9 mouse cellular contexts compared by ENCODE assay signal in genomic region chr5:113164448-113164847, GRCm38 (mm10). TPM values are rescaled to one million over a fixed set of nuclear protein-coding genes. Genes with fewer than 3 reads are reported as not detected.
DNase-seq lines count a peak whose midpoint lies in the region; ATAC-seq and TF ChIP-seq lines count a peak whose summit lies in the region.
"Had no signal": no experiment of that assay in that cellular context is flagged by ENCODE, and none has a peak within 500 bp of the region (broad histone marks: within the 10 kb centered on the region; RNA-seq: fewer than 3 reads in every experiment).

No protein-coding gene starts in this region.

- DNase-seq in hindbrain, embryonic 11.5 days (ENCODE audit: low spot score), result peak; percentile 56
- DNase-seq in adrenal gland, adult 2 months, result peak; percentile 90
- no peak for DNase-seq in cerebellum, postnatal 10 days
- DNase-seq in gastrocnemius, postnatal 36 days, result no peak
- no peak for DNase-seq in thymus, adult 2 months

- no peaks in the 10 kb centered on the region for H3K36me3 ChIP-seq in hindbrain, embryonic 11.5 days (ENCODE audit: control insufficient read depth, insufficient read depth, low read length)
- H3K36me3 ChIP-seq in hindbrain, embryonic 13.5 days, result no peaks in the 10 kb centered on the region
- H3K36me3 ChIP-seq in embryonic facial prominence, embryonic 13.5 days, result no peaks in the 10 kb centered on the region
- no peaks in the 10 kb centered on the region for H3K36me3 ChIP-seq in liver, embryonic 16.5 days (ENCODE audit: control insufficient read depth, insufficient read depth)
- H3K36me3 ChIP-seq in thymus, adult 2 months (ENCODE audit: control insufficient read depth, insufficient read depth, low read length), result no peaks in the 10 kb centered on the region
- H3K36me3 ChIP-seq: neural tube, embryonic 13.5 days had no signal

- H3K27me3 ChIP-seq in hindbrain, embryonic 11.5 days (ENCODE audit: control insufficient read depth, insufficient read depth, low read length), result no peaks in the 10 kb centered on the region
- no peaks in the 10 kb centered on the region for H3K27me3 ChIP-seq in hindbrain, embryonic 13.5 days
- H3K27me3 ChIP-seq in embryonic facial prominence, embryonic 13.5 days, result no peaks in the 10 kb centered on the region
- H3K27me3 ChIP-seq in liver, embryonic 16.5 days (ENCODE audit: control insufficient read depth, insufficient read depth, low read depth, low read length), result no peaks in the 10 kb centered on the region
- no peaks in the 10 kb centered on the region; the same call in 1 of the 2 replicates for H3K27me3 ChIP-seq in thymus, adult 2 months (ENCODE audit: control insufficient read depth, insufficient read depth, low read length)
- H3K27me3 ChIP-seq: neural tube, embryonic 13.5 days had no signal

- TF ChIP-seq CTCF in thymus, adult 2 months (IDR thresholded peaks at IDR 0.05; ENCODE audit: borderline replicate concordance, control insufficient read depth, extremely low read depth, insufficient read depth, low read length, poor library complexity), result no peak

- peak; percentile 64 for ATAC-seq in hindbrain, embryonic 11.5 days (ENCODE audit: low FRiP score)
- no peak for ATAC-seq in hindbrain, embryonic 13.5 days (ENCODE audit: low FRiP score)
- ATAC-seq in embryonic facial prominence, embryonic 13.5 days (ENCODE audit: insufficient number of reproducible peaks, insufficient read depth, low FRiP score, low TSS enrichment, low read depth), result no peak
- peak; percentile 32 for ATAC-seq in liver, embryonic 16.5 days (ENCODE audit: low read depth)

- peaks cover 5% of the 10 kb centered on the region for H3K4me1 ChIP-seq in hindbrain, embryonic 11.5 days (replicated peaks; ENCODE audit: control insufficient read depth, insufficient read depth, low read length)
- H3K4me1 ChIP-seq in hindbrain, embryonic 13.5 days (replicated peaks), result peaks cover 45% of the 10 kb centered on the region
- peaks cover 56% of the 10 kb centered on the region for H3K4me1 ChIP-seq in embryonic facial prominence, embryonic 13.5 days
- H3K4me1 ChIP-seq in liver, embryonic 16.5 days (ENCODE audit: control insufficient read depth, low read depth, low read length), result peaks cover 31% of the 10 kb centered on the region
- H3K4me1 ChIP-seq in thymus, adult 2 months (replicated peaks; ENCODE audit: control insufficient read depth, insufficient read depth, low read length), result peaks cover 13% of the 10 kb centered on the region

- no peak overlapping the region for H3K4me3 ChIP-seq in hindbrain, embryonic 11.5 days (ENCODE audit: low read depth, low read length)
- no peak overlapping the region for H3K4me3 ChIP-seq in hindbrain, embryonic 13.5 days
- H3K4me3 ChIP-seq in embryonic facial prominence, embryonic 13.5 days, result no peak overlapping the region
- H3K4me3 ChIP-seq in liver, embryonic 16.5 days (ENCODE audit: low read depth, low read length), result no peak overlapping the region
- H3K4me3 ChIP-seq in thymus, adult 2 months (ENCODE audit: control insufficient read depth, insufficient read depth, low read length), result no peak overlapping the region
- H3K4me3 ChIP-seq: neural tube, embryonic 13.5 days had no signal

- no peak overlapping the region for H3K27ac ChIP-seq in hindbrain, embryonic 11.5 days (ENCODE audit: low read depth, low read length)
- no peak overlapping the region for H3K27ac ChIP-seq in hindbrain, embryonic 13.5 days
- H3K27ac ChIP-seq in embryonic facial prominence, embryonic 13.5 days, result 0 out of 2 replicates have a peak overlapping the region, but pooled peaks have one; percentile 36
- H3K27ac ChIP-seq in liver, embryonic 16.5 days (ENCODE audit: low read length), result no peak overlapping the region
- no peak overlapping the region for H3K27ac ChIP-seq in thymus, adult 2 months (ENCODE audit: control insufficient read depth, insufficient read depth, low read length)

- no peak overlapping the region; the same call in 1 of the 2 replicates for H3K4me2 ChIP-seq in hindbrain, embryonic 11.5 days (replicated peaks; ENCODE audit: low read depth, low read length)
- H3K4me2 ChIP-seq in hindbrain, embryonic 13.5 days, result no peak overlapping the region
- 0 out of 2 replicates have a peak overlapping the region, but pooled peaks have one; percentile 5 for H3K4me2 ChIP-seq in embryonic facial prominence, embryonic 13.5 days
- H3K4me2 ChIP-seq in liver, embryonic 16.5 days (ENCODE audit: low read depth, low read length), result peak overlapping the region; percentile 41; the same call in 1 of the 2 replicates
- H3K4me2 ChIP-seq: neural tube, embryonic 13.5 days had no signal

- no peak for TF ChIP-seq POLR2A in thymus, adult 2 months (IDR thresholded peaks at IDR 0.05; ENCODE audit: control insufficient read depth, extremely low read depth, insufficient read depth, low read length, poor library complexity)

- intact Hi-C loops in gastrocnemius, postnatal 36 days (cut with DNase I), result no loop called here

- H3K9me3 ChIP-seq in hindbrain, embryonic 11.5 days (ENCODE audit: control insufficient read depth, low read length), result no peaks in the 10 kb centered on the region
- H3K9me3 ChIP-seq in hindbrain, embryonic 13.5 days, result no peaks in the 10 kb centered on the region
- H3K9me3 ChIP-seq in embryonic facial prominence, embryonic 13.5 days, result no peaks in the 10 kb centered on the region
- no peaks in the 10 kb centered on the region for H3K9me3 ChIP-seq in liver, embryonic 16.5 days (replicated peaks; ENCODE audit: control insufficient read depth, low read length)
- H3K9me3 ChIP-seq: neural tube, embryonic 13.5 days had no signal

- no peak overlapping the region for H3K9ac ChIP-seq in hindbrain, embryonic 11.5 days (ENCODE audit: low read depth, low read length)
- H3K9ac ChIP-seq in hindbrain, embryonic 13.5 days, result no peak overlapping the region
- H3K9ac ChIP-seq in embryonic facial prominence, embryonic 13.5 days, result no peak overlapping the region
- no peak overlapping the region for H3K9ac ChIP-seq in liver, embryonic 16.5 days (ENCODE audit: low read depth, low read length)
- H3K9ac ChIP-seq: neural tube, embryonic 13.5 days had no signal

- WGBS in hindbrain, embryonic 11.5 days, result 33% methylated on average over 9 of the region's 9 CpGs
- WGBS in hindbrain, embryonic 13.5 days, result 25% methylated on average over 9 of the region's 9 CpGs
- 22% methylated on average over 9 of the region's 9 CpGs for WGBS in embryonic facial prominence, embryonic 13.5 days
- WGBS in liver, embryonic 16.5 days (ENCODE audit: insufficient replicate concordance), result 21% methylated on average over 9 of the region's 9 CpGs
- WGBS in thymus, adult 2 months, result 39% methylated on average over 9 of the region's 9 CpGs

RNA-seq across cellular contexts. Expression of gene 2900026A02Rik, which starts 56.6 kb away (rescaled TPM):
- 1.2 and 1.5 TPM in 2 replicates for polyA plus RNA-seq in hindbrain, embryonic 11.5 days (2014; fragmentation: Nextera tagmentation; extraction: Ambion mirVana)
- polyA plus RNA-seq in hindbrain, embryonic 13.5 days (2015; fragmentation: Nextera tagmentation; extraction: Ambion mirVana), result 2.4 and 2.7 TPM in 2 replicates
- total RNA-seq in adrenal gland, adult 2 months (2021), result 10 to 100 TPM; 11.5 to 17.8 TPM
- polyA plus RNA-seq in adrenal gland, adult 2 months (2012; rRNA removed), result 11.0 and 12.4 TPM in 2 replicates
- 8.6 and 10.2 TPM in 2 replicates for polyA plus RNA-seq in embryonic facial prominence, embryonic 13.5 days (2015; fragmentation: Nextera tagmentation; extraction: Ambion mirVana)
- polyA plus RNA-seq in liver, embryonic 16.5 days (2015; fragmentation: Nextera tagmentation; extraction: Ambion mirVana), result 2.6 and 3.4 TPM in 2 replicates
- total RNA-seq in gastrocnemius, postnatal 36 days (2021), result 10 to 100 TPM; 22.3 to 23.0 TPM
- 6.9 and 7.8 TPM in 2 replicates for polyA plus RNA-seq in thymus, adult 2 months (2012; rRNA removed)

Comparison
In these comparisons a context has a peak if more than half of its experiments do, and no peak if none do; other contexts are left out.
1. ATAC-seq: peak in hindbrain, embryonic 11.5 days (single experiment) and liver, embryonic 16.5 days (single experiment); none in hindbrain, embryonic 13.5 days (single experiment) and embryonic facial prominence, embryonic 13.5 days (single experiment).
2. DNase-seq: peak in hindbrain, embryonic 11.5 days (single experiment) and adrenal gland, adult 2 months (single experiment); none in cerebellum, postnatal 10 days (0 of 2), gastrocnemius, postnatal 36 days (0 of 2) and thymus, adult 2 months (single experiment).
3. H3K4me2 ChIP-seq: peak in embryonic facial prominence, embryonic 13.5 days (single experiment) and liver, embryonic 16.5 days (single experiment); none in hindbrain, embryonic 11.5 days (single experiment) and hindbrain, embryonic 13.5 days (single experiment).